Mouse (Mus musculus): ENCODE results near the gene Adrb1. TPM values are rescaled to one million over a fixed set of nuclear protein-coding genes. Genes with fewer than 3 reads are reported as not detected.
"Not testable (repeated sequence)": the region's sequence is repeated elsewhere in the genome, so short reads cannot be mapped to it uniquely, and the experiment has no call there.

Adrb1 gene
- polyA plus RNA-seq, 1 experiment from 2014 or later: 0.20 TPM

GRCm38 (mm10) chr19:56776719-56777382, 54.9 kb downstream of the Adrb1 start:
- H3K27me3 ChIP-seq (replicated peaks): peaks cover 43% of the 10 kb centered on the region
- no peak for ATAC-seq

GRCm38 (mm10) chr19:56778532-56778931, 56.5 kb downstream of the Adrb1 start:
- not testable (repeated sequence) for H3K36me3 ChIP-seq; H3K4me3 ChIP-seq; ATAC-seq; H3K9ac ChIP-seq; H3K4me2 ChIP-seq; H3K9me3 ChIP-seq (replicated peaks); H3K4me1 ChIP-seq; H3K27ac ChIP-seq
- peaks cover 43% of the 10 kb centered on the region for H3K27me3 ChIP-seq (replicated peaks)
- WGBS (ENCODE audit: insufficient replicate concordance): 84% methylated on average over 7 of the region's 7 CpGs

More at GRCm38 (mm10) chr19:56776719-56777382, 54.9 kb downstream of the Adrb1 start:
- Histone ChIP-seq H3K4me3 (no peak overlapping the region), H3K27ac (no peak overlapping the region), H3K9me3 (replicated peaks) (no peaks in the 10 kb centered on the region), H3K9ac (no peak overlapping the region), H3K4me1 (peaks cover 6% of the 10 kb centered on the region; the same call in 1 of the 2 replicates), H3K36me3 (no peaks in the 10 kb centered on the region), H3K4me2 (no peak overlapping the region)
- WGBS (ENCODE audit: insufficient replicate concordance): 29% methylated on average over 16 of the region's 16 CpGs

Other genes starting within 250 kb of the Adrb1 start
- 18.9 and 19.3 TPM in 2 replicates for gene Dclre1a, start 174.0 kb upstream of the Adrb1 start, polyA plus RNA-seq (2016; fragmentation: Nextera tagmentation; extraction: Ambion mirVana)
- 11.1 and 12.0 TPM in 2 replicates for gene Nhlrc2, start 173.9 kb upstream of the Adrb1 start, polyA plus RNA-seq (2016; fragmentation: Nextera tagmentation; extraction: Ambion mirVana)
- gene Ccdc186, start 100.0 kb downstream of the Adrb1 start, polyA plus RNA-seq (2016; fragmentation: Nextera tagmentation; extraction: Ambion mirVana): 7.7 and 8.1 TPM in 2 replicates
- 0.20 TPM in 2 replicates for gene Tdrd1, start 104.0 kb downstream of the Adrb1 start, polyA plus RNA-seq (2016; fragmentation: Nextera tagmentation; extraction: Ambion mirVana)
- gene Vwa2, start 152.1 kb downstream of the Adrb1 start, polyA plus RNA-seq (2016; fragmentation: Nextera tagmentation; extraction: Ambion mirVana): 0.08 and 0.11 TPM in 2 replicates

Measured in liver, embryonic 12.5 days (tissue).